Mouse (Mus musculus): ENCODE results near the gene Cd86.

Gene Cd86

GRCm38 (mm10) chr16:36596671-36597410, 69.0 kb downstream of the Cd86 start:
- no peak for DNase-seq

- no peak for DNase-seq
Observed at GRCm38 (mm10) chr16:36589898-36590297, 76.0 kb downstream of the Cd86 start.

DNA sequence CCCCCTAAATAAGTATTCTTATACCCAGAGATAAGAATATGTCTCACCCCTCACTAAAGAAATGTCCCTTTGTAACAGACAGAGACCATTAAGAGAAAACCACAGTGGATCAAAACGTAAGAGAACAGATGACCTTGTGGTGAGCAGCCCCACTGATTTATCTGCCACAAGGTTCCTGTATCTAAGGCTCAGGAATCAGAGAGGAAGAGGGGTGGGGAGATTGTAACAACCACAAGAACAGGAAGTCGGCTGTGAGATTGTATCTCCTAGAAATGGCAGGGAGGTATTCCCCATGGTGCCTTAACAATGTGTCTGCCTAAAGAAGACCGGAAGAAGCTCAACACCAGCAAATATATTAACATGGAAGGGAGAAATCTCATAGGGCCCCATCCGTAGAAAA, 77.9 kb downstream of the Cd86 start:
- DNase-seq, result no peak

DNA sequence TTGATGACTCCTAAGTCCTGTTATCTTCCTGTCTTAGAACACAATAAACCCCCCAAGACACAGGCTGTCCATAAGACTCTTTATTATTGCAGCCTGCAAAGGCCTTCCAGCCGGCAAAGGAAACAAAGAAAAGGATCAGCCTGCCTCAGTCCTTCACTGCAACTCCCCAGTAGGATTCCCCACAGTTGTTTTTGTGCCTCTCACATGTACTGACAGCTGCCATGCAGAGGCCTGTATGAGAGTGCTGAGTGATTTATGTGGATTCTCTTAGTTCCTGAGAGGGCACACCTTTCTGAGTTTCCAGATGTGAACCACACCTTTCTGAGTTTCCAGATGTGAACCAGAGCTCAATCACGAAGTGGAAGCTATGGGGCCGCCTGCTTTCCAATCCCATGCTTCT, 83.8 kb downstream of the Cd86 start:
- DNase-seq, result no peak

DNA sequence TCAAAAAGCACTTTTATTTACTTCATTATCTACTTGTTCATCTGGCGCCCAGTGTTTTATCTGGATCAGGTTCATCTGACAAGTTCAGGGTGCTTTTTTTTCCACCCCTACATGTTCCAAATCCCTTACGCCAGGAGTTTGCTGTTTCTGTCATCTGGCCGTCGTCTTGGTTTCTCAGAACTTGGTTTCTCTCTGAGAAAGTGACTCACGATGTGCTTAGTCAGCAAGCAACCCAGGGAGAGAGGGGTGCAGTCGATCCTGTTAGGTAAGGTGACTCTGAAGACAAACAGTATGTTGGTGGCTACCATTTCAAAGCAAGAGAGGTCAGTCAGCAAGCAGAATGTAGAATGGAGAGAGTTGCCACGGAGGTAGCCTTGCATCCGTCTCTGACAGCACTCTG, 93.9 kb downstream of the Cd86 start:
- no peak for DNase-seq

DNA sequence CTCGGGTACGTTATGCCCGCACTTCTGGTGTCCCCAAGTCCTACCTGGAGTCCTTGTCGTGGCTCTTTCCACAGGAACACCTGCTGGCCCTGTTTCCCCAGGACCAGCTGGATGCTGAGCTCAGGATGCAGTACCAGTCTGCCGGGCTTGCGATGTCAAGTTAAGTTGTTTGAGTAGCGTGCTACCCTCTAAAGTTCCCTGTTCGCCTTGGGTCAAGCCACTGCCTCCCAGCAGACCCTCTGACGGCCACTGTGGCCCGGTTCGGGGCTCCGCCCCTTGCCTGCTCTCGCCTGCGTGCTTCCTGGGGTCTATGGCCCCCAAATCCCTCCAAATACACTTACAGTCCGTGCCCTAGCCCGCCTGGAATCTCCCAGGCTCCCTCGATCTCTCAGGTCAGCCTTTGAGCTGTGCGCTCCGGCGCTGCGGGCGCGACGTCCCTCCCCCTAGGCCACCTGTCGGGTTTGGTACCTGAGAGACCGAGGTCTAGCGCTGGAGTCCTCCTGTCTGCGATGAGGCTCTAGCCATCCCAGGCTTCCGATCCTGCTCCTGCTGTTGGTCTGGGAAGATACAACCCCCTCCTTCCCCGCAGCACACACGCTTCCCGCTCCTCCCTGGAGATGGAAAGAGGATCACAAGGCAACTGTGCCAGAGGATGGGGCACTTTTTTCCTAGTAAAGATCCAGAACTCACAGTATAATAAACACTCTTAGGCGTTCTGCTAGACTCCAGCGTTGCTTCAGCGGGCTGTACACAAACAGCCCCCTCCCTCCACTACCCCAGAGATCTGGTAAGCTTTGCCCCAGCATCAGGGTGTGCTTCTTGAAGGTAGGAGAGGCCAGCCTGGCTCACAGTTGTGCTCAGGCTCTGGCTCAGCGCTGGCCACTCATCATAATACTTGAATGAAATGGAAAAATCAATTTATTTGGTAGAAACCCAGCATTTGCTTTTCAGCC, 104.2 kb downstream of the Cd86 start, which contains the start of gene Casr:
TSS of gene Casr (minus strand) at position 756 of the 953 bp plus-strand sequence.
- DNase-seq, result no peak

DNA sequence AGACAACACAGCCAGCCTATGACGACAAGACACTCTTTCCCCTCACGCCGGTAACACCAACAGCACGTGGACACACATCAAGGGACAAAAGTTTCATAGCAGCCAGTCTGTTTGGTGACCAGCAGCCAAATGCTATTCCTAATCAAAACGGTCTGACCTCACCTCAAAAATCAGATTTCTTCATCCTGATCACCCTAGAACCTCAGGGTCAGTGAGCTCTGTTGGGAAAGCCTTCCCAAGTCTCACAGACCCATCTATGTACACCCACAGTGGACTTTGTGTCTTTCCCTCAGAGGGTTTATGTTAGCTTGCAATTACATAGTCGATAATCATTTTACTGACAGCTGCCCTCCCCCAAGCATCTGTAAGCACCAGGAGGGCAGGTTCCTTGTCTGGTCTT, 106.3 kb downstream of the Cd86 start:
- DNase-seq, result no peak

- no peak for DNase-seq
Observed at GRCm38 (mm10) chr16:36555672-36556165, 110.2 kb downstream of the Cd86 start.

Measured in cerebellum, adult 8-10 months (tissue).